Mouse (Mus musculus) liver (tissue): ENCODE results near the gene Rp9.
A peak's percentile ranks its signal among the peaks of the same experiment; 100 is the strongest.
"Not testable (repeated sequence)": the region's sequence is repeated elsewhere in the genome, so short reads cannot be mapped to it uniquely, and the experiment has no call there.

Source experiments
- DNase-seq: peaks from one replicate; pipeline ENCODE4 v3.0.0-alpha.2; 2020; ENCODE audit warnings: mixed read lengths

Gene Rp9

GRCm38 (mm10) chr9:22457142-22457835 lies 12.3 kb downstream of the Rp9 start:
- no peak for DNase-seq

- DNase-seq: no peak
Observed at GRCm38 (mm10) chr9:22455041-22455440, 14.5 kb downstream of the Rp9 start.

- not testable (repeated sequence) for DNase-seq
Observed at GRCm38 (mm10) chr9:22453990-22454389, 15.6 kb downstream of the Rp9 start, which contains the start of gene Gm17545. Gm17545 (plus strand) TSS chr9:22454290.

GRCm38 (mm10) chr9:22453501-22453924 lies 16.0 kb downstream of the Rp9 start:
- peak; percentile 62 for DNase-seq

- DNase-seq: no peak
Observed at GRCm38 (mm10) chr9:22452697-22453096, 16.8 kb downstream of the Rp9 start.

- DNase-seq: no peak
Observed at GRCm38 (mm10) chr9:22449209-22449608, 20.3 kb downstream of the Rp9 start.

- no peak for DNase-seq
Observed at GRCm38 (mm10) chr9:22448420-22448819, 21.1 kb downstream of the Rp9 start.

- DNase-seq: no peak
Observed at GRCm38 (mm10) chr9:22447213-22447612, 22.3 kb downstream of the Rp9 start.

- no peak for DNase-seq
Observed at GRCm38 (mm10) chr9:22445123-22445522, 24.4 kb downstream of the Rp9 start.

- no peak for DNase-seq
Observed at GRCm38 (mm10) chr9:22443157-22443556, 26.4 kb downstream of the Rp9 start.

- no peak for DNase-seq
Observed at GRCm38 (mm10) chr9:22438826-22439225, 30.7 kb downstream of the Rp9 start.

GRCm38 (mm10) chr9:22434101-22434500 lies 35.4 kb downstream of the Rp9 start:
- DNase-seq: no peak

- DNase-seq: no peak
Observed at GRCm38 (mm10) chr9:22433221-22433620, 36.3 kb downstream of the Rp9 start.

- DNase-seq: peak; percentile 67
Observed at GRCm38 (mm10) chr9:22430315-22430840, 39.2 kb downstream of the Rp9 start.

- no peak for DNase-seq
Observed at GRCm38 (mm10) chr9:22429533-22430241, 39.9 kb downstream of the Rp9 start.

GRCm38 (mm10) chr9:22428666-22429410 lies 40.7 kb downstream of the Rp9 start:
- DNase-seq: no peak

- no peak for DNase-seq
Observed at GRCm38 (mm10) chr9:22428028-22428665, 41.4 kb downstream of the Rp9 start.

- DNase-seq: no peak
Observed at GRCm38 (mm10) chr9:22424719-22425118, 44.8 kb downstream of the Rp9 start.

- DNase-seq: no peak
Observed at GRCm38 (mm10) chr9:22424196-22424595, 45.3 kb downstream of the Rp9 start.

- no peak for DNase-seq
Observed at GRCm38 (mm10) chr9:22423507-22423906, 46.0 kb downstream of the Rp9 start.

- DNase-seq: no peak
Observed at GRCm38 (mm10) chr9:22422559-22422958, 47.0 kb downstream of the Rp9 start.

GRCm38 (mm10) chr9:22420491-22420890 lies 49.1 kb downstream of the Rp9 start:
- DNase-seq: no peak

- no peak for DNase-seq
Observed at GRCm38 (mm10) chr9:22419877-22420276, 49.7 kb downstream of the Rp9 start.
